Mouse (Mus musculus) spleen, postnatal 4 days (tissue): ENCODE measurements around the gene Armc9.

ENCODE experiments used
- DNase-seq, 2 experiments: peaks; one replicate each; pipeline ENCODE4 v3.0.0; 2022; ENCODE audit warnings: low spot score in 2 of 2

Armc9 gene

DNA sequence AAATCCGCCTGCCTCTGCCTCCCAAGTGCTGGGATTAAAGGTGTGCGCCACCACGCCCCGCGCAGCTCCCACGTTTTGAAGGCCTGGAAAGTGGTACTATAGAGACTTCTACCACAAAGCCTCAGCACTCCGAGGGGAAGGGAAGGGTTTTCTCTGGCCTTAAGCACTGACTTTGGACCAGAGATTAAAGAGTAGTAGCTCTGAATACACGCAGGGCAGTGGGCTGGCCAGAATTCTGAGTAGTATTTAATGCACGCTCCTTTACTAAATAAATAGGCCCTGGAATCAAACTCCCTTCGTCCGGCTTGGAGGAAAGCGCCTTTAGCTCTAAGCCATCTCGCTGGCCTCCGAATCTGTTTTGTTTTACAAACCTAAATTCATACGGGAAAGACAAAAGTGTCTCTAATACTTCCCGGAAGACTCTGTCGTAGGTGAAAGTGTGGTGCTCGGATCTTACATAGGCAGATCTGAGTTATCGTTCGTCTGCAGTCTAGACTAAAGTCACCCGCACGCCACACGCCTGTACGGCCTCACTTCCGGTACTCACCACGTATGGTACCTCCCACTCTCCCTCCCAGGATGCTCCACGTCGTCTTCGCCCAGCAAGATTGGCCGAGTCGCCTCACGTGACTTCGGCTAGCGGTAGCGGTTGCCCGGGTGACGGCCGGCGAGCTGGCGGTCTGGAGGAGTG is at the start of gene Armc9:
Gene Armc9, plus strand, starts transcription at position 648 of the 691 bp plus-strand sequence.
- DNase-seq, result peak; percentile 95 to 96

DNA sequence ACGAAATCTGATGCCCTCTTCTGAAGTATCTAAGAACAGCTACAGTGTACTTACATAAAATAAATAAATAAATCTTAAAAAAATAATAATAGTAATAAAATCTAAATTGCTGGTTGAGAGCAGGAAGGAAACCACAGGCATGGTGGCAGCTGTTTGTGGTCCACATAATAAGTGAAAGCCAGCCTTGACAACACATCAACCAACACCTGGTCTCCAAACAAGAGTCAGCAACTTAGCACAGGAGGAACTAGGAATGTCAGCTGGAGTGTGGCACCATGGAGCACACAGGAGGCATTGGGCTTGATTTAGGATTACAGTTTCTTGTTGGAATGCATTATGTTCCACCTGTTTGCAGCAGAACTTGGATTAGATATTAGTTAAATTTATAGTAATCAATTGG is 49.5 kb upstream of the Armc9 start:
- no peak for DNase-seq

GRCm38 (mm10) chr1:86111779-86112178 is 42.8 kb upstream of the Armc9 start, which contains the start of gene Htr2b:
Gene Htr2b, minus strand, starts transcription at chr1:86111970.
- DNase-seq, result no peak

- no peak for DNase-seq
These were observed 40.4 kb upstream of the Armc9 start for GRCm38 (mm10) chr1:86114141-86114540.

GRCm38 (mm10) chr1:86119549-86119948 is 35.0 kb upstream of the Armc9 start:
- no peak for DNase-seq

- no peak for DNase-seq
These were observed 28.5 kb upstream of the Armc9 start for GRCm38 (mm10) chr1:86126036-86126435.

DNA sequence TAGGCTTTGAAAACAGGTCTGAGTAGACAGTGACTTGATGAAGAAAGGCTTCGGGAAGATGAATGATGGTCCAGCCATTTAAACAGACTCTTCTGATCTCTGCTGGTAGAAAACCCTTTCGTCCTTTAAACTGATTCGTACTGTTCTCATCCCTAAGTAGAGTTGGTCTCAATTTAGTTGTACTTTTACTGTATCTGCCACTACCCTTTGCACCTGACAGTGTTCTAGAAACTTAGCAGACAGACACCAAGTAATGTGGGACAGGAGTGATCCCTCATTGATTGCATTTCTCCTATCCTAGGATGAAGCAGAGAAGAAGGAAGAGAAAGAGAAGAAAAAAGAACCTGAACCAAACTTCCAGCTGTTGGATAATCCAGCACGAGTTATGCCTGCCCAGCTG is 21.2 kb upstream of the Armc9 start, which contains the start of gene Gm21972:
Gene Gm21972, plus strand, starts transcription at position 301 of the 400 bp plus-strand sequence.
- no peak for DNase-seq

DNA sequence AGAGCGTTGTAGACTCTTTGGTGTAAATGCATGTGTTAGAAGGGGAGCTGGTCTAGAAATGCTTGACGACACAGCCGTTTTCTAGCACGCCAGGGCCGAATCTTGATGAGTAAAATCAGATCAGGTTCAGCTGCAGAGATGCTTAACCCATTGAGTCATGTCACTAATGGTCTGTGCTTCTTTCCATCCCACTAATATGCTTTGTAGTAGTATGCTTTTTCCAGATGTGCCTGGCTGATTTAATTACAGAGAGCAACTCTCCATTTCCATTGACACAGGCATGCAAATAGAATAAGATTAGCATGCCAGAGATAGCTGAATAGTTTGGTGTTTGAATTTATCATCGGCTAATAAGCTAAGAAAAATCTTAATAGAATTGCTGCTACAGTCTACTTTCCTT is 19.3 kb upstream of the Armc9 start:
- no peak for DNase-seq

GRCm38 (mm10) chr1:86141081-86141480 is 13.5 kb upstream of the Armc9 start:
- DNase-seq, result no peak

DNA sequence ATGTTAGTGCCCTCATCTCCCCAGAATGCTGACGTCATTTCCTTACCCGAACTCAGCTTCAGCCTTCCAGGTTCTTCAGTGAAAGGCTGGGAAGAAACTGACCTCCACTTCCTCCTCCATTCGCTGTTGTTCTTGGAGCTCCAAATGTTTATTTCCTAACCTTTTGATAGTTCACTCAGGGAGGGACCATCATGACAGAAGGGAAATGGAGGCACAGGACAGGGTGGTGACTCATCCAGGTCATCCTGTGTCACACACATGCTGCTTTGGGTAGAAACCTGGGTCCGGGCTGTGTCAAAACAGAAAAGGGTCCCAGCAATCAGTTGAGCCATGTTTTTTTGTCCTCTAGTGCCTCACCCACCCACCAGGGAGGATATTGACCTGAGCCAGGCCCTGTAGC is 11.4 kb upstream of the Armc9 start:
- no peak for DNase-seq

- DNase-seq, result no peak
These were observed 10.3 kb upstream of the Armc9 start for GRCm38 (mm10) chr1:86144001-86144944.

GRCm38 (mm10) chr1:86146293-86146692 is 8.3 kb upstream of the Armc9 start:
- DNase-seq, result no peak

DNA sequence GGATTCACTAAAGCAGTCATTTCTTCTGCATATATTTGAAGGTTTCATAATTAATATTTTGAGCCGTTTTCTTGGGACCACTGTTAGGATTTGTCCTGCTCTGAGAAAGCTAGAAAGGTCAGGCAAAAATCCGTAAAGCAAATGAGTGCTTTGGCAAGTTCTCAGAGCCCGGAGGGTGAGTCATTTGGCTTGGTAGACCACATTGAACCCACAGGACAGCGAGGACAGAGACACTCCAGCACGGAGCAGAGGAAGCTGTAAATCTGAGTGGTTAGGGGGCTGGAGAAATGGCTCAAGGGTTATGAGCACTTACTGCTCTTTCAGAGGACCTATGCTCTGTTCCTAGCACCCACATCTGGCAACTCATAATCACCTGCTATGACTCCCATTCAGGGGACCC is 7.0 kb upstream of the Armc9 start:
- no peak for DNase-seq

DNA sequence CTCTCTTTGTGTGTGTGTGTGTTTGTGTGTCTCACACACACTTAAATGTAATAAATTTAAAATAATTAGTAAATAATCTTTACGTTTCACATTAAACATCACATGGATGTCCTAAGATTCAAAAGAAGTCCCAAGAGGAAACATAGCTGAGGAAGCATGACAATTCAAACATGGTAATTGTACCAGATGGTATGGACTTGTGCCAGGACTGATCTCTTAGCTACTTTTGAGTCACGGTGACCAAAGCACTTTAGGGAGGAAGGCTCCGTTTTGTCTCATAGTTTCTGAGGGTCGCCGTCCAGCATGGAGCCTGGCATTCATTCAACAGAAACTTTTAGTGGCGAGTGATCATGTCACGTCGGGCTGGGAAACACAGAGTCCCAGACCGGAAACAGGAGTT is 6.4 kb upstream of the Armc9 start:
- DNase-seq, result no peak

- DNase-seq, result no peak
These were observed 3.7 kb upstream of the Armc9 start for GRCm38 (mm10) chr1:86150929-86151328.

- DNase-seq, result no peak
These were observed 3.2 kb upstream of the Armc9 start for GRCm38 (mm10) chr1:86151376-86151775.

GRCm38 (mm10) chr1:86152618-86153017 is 2.0 kb upstream of the Armc9 start:
- DNase-seq, result no peak

DNA sequence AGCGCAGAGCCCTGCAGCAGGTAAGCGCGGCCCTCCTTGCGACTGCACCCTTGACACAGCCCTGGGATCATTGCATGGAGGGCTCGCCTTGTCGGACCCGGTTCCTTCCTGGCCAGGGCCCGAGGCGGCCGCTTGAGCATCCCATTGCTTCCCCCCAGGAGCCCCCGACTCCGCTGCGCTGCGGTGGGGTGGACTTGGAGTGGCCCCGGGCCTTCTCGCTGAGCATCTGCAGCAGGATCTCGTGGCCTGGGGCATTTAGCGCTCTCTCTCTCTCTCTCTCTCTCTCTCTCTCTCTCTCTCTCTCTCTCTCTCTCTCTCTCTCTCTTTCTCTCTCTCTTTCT is 214 bp downstream of the Armc9 start:
- no peak for DNase-seq

DNA sequence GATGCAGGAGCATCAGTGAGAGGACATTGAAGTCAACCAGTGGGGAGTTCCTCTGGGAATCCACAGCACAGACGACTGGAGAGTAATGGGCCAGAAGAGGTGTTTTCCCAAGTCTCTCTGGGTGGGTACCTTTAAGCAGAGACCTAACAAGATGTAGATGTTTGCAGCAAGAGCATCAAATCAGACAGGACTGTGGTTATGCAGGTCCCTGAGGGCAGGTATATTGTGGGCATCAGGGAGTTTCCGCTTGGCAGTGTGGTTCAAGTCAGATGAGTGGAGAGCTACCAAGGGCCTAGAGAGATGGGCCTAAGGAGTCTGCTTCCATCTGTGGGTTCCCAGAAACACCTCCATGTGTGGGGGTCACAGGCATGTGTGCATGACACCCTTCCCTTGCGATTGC is 1.5 kb downstream of the Armc9 start:
- DNase-seq, result no peak

- no peak for DNase-seq
These were observed 2.0 kb downstream of the Armc9 start for GRCm38 (mm10) chr1:86156595-86156994.

DNA sequence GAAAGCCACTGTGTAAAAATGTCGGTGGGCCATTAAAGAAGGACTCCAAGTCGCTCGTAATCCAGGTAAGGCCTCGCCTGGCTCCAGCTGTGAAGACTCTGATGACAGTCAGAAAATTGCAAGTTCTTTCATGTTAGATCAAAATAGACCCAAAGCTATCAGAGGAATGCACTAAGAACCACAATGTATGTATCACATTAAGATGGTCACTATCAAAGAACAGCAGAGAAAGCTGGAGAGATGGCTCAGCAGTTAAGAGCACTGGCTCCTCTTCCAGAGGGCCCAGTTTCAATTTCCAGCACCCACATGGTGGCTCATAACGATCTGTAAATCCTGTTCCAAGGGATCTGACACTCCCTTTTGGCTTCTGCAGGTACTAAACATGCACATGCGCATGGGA is 5.5 kb downstream of the Armc9 start:
- no peak for DNase-seq

- DNase-seq, result no peak
These were observed 5.9 kb downstream of the Armc9 start for GRCm38 (mm10) chr1:86160479-86160878.

- peak in 1 of 2 experiments; percentile 28 for DNase-seq
These were observed 6.5 kb downstream of the Armc9 start for GRCm38 (mm10) chr1:86161061-86161460.
